Mouse (Mus musculus) midbrain, postnatal 0 days (tissue): Measurements from ENCODE around the gene Olfr118. TPM values are rescaled to one million over a fixed set of nuclear protein-coding genes. Genes with fewer than 3 reads are reported as not detected.
"Not testable (repeated sequence)": the region's sequence is repeated elsewhere in the genome, so short reads cannot be mapped to it uniquely, and the experiment has no call there.

ENCODE experiments used
- ATAC-seq: fragments of 200-750 bp; cut with Nextera tagmentation; 2 replicates; pipeline ENCODE4 v1.8.0; 2017; ENCODE audit warnings: moderate number of reproducible peaks, mild to moderate bottlenecking, moderate TSS enrichment, moderate library complexity; ENCODE audit not compliant: low FRiP score
- DNase-seq: peaks from one replicate; pipeline ENCODE4 v3.0.0-alpha.2; 2015; ENCODE audit warnings: low spot score
- H3K27ac ChIP-seq: fragments of 300-500 bp; sonication (generic); 2 replicates; pipeline ENCODE4 v1.5.1; 2014; ENCODE audit warnings: low read depth, mild to moderate bottlenecking, low read length, mixed read lengths
- H3K27me3 ChIP-seq: fragments of 300-500 bp; sonication (generic); 2 replicates; pipeline ENCODE4 v1.6.1; 2014; ENCODE audit warnings: low read length, control low read depth, mixed read lengths; ENCODE audit not compliant: insufficient read depth
- H3K36me3 ChIP-seq: fragments of 300-500 bp; sonication (generic); 2 replicates; pipeline ENCODE4 v1.6.1; 2014; ENCODE audit warnings: low read length, control low read depth, mixed read lengths; ENCODE audit not compliant: insufficient read depth
- H3K4me1 ChIP-seq: fragments of 300-500 bp; sonication (generic); 2 replicates; pipeline ENCODE4 v1.6.1; 2014; ENCODE audit warnings: mild to moderate bottlenecking, control low read depth, antibody characterized with exemption, low read length, mixed read lengths; ENCODE audit not compliant: insufficient read depth
- H3K4me2 ChIP-seq: fragments of 300-500 bp; sonication (generic); 2 replicates; pipeline ENCODE4 v1.6.1; 2014; ENCODE audit warnings: low read depth, mild to moderate bottlenecking, low read length, mixed read lengths; ENCODE audit not compliant: poor library complexity, severe bottlenecking
- H3K4me3 ChIP-seq: fragments of 300-500 bp; sonication (generic); 2 replicates; pipeline ENCODE4 v1.5.1; 2014; ENCODE audit warnings: low read depth, mild to moderate bottlenecking, low read length, moderate library complexity
- H3K9ac ChIP-seq: fragments of 300-500 bp; sonication (generic); replicated peaks from 2 replicates; pipeline ENCODE4 v1.6.1; 2014; ENCODE audit warnings: mild to moderate bottlenecking, low read length, moderate library complexity, mixed read lengths; ENCODE audit not compliant: poor library complexity, severe bottlenecking
- H3K9me3 ChIP-seq: fragments of 300-500 bp; sonication (generic); 2 replicates; pipeline ENCODE4 v1.6.1; 2016; ENCODE audit warnings: low read length, control low read depth
- CTCF ChIP-seq: IDR thresholded peaks from 2 replicates; pipeline ENCODE4 v1.5.1; 2016; ENCODE audit warnings: antibody characterized with exemption, mild to moderate bottlenecking
- WGBS: fragments of 180-500 bp; shearing (Covaris S2); extraction: QIAGEN DNeasy Blood & Tissue Kit; methylation state at CpG from one replicate; pipeline ENCODE4 v1.1.7; 2014; 5-methylcytosine and 5-hydroxymethylcytosine counted together
- polyA plus RNA-seq: library from polyadenylated mRNA; unstranded; fragments of >200 nt; fragmentation: Nextera tagmentation; extraction: Ambion mirVana; gene quantifications from 2 replicates; pipeline ENCODE4 v1.2.1, GENCODE M21; 2015
- total RNA-seq: library from RNA; depleted of rRNA; stranded (reverse); fragments of >200 nt; gene quantifications from 2 replicates; pipeline ENCODE4 v1.2.3, GENCODE M21; 2014; rRNA removed

The Olfr118 gene
- total RNA-seq, result not detected in 2 replicates
- polyA plus RNA-seq, result not detected in 2 replicates

DNA sequence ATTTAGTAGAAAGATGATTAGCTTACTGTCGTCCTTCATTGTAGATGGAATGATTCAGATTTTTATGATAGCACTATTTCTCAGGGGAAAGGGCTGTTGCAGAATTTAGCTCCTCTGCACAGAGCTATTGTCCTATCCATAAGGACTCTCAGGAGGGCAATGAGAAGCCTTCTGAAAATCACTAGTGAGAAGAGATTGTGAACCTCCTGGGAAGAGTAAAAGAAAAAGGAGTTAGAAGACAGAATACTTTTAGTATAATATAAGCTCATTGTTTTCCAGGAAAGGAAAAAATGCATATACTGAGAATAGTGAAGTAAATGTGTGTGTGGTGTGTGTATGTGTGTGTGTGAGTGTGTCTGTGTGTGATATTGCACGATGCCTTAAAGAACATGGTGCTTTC lies at the start of gene Olfr118:
Gene Olfr118 (plus strand): TSS at position 301 of the 400 bp plus-strand sequence.
- DNase-seq (no peak), ATAC-seq (no peak)
- WGBS, result 73% methylated on average over 2 of the region's 2 CpGs
- H3K4me3 ChIP-seq, result no peak within 1 kb of the TSS
- H3K9ac ChIP-seq, result no peak within 1 kb of the TSS
- no peaks in the 10 kb centered on the region for H3K4me1 ChIP-seq
- no peak within 1 kb of the TSS for H3K4me2 ChIP-seq
- H3K36me3 ChIP-seq, result no peaks in the 10 kb centered on the region
- H3K9me3 ChIP-seq, result no peaks in the 10 kb centered on the region
- no peak for TF ChIP-seq CTCF
- H3K27ac ChIP-seq, result no peak within 1 kb of the TSS
- H3K27me3 ChIP-seq, result no peaks in the 10 kb centered on the region

DNA sequence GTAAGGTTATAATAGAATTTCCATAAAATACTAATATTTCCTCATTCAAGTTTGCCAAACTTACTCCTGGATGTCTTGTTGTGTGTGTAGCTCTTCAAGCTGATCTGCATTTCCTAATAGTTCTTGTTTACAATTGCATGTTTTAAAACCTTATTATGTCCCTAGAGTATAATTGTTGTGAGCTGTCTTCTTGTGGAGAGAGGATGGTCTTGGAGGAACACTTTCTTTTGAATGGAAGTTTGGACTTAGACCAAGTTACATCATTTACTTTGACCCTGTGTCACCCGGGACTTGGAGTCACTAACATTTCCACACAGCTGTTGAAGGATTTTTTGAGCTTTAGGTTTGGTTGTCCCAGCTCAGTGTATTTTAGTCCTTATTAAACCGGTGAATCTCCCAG lies 39.8 kb upstream of the Olfr118 start, which contains the start of the genes Olfr115 and Olfr116:
Gene Olfr115 (minus strand): TSS at position 101 of the 400 bp plus-strand sequence.
Gene Olfr116 (minus strand): TSS at position 191 of the 400 bp plus-strand sequence.
- Histone ChIP-seq H3K9ac (no peak within 1 kb of the TSS), H3K4me2 (no peak within 1 kb of the TSS), H3K36me3 (no peaks in the 10 kb centered on the region), H3K9me3 (0 out of 2 replicates have a peak, but pooled peaks cover 6% of the 10 kb centered on the region), H3K4me3 (no peak within 1 kb of the TSS), H3K4me1 (no peaks in the 10 kb centered on the region), H3K27me3 (no peaks in the 10 kb centered on the region), H3K27ac (no peak within 1 kb of the TSS)
- ATAC-seq (no peak), DNase-seq (no peak)
- WGBS, result 86% methylated on average over 2 of the region's 2 CpGs
- TF ChIP-seq CTCF, result no peak

DNA sequence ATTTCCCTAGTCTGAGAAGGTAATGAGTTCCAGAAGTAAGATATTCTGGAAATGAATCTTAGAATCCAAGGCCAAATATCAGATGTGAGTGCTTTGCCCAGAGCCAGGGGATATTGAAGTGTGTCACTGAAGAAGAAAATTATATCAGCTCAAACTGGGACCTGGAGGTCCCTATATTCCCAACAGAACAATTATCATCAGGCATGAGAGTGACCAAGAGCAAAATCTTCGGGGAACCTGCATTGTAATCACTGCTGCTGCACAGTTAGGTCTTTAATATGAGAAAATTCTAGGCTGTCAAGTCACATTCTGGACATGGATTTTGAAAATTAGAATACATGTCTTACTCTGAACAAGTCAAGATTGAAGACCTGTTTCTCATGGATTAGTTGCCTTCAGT lies 3.1 kb upstream of the Olfr118 start, which contains the start of gene Olfr117:
Gene Olfr117 (minus strand): TSS at position 101 of the 400 bp plus-strand sequence.
- Histone ChIP-seq H3K9me3 (no peaks in the 10 kb centered on the region), H3K4me3 (no peak within 1 kb of the TSS), H3K27me3 (no peaks in the 10 kb centered on the region), H3K27ac (no peak within 1 kb of the TSS), H3K4me2 (no peak within 1 kb of the TSS), H3K4me1 (no peaks in the 10 kb centered on the region), H3K36me3 (no peaks in the 10 kb centered on the region), H3K9ac (no peak within 1 kb of the TSS)
- no peak for TF ChIP-seq CTCF
- ATAC-seq, result no peak
- DNase-seq, result no peak
- WGBS, result 61% methylated on average over 1 of the region's 1 CpGs

DNA sequence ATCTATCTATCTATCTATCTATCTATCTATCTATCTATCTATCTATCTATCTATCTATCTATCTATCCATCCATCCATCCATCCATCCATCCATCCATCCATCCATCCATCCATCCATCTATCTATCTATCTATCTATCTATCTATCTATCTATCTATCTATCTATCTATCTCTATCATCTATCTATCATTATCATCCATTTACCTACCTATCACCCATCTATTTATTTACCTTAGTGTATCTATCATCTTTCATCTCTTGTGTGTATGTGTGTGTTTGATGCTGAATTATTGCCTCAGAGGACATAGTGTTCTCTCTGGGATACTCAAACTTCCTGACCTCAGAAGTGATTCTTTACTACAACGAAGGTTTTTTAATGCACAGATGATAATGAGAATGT lies 29.5 kb downstream of the Olfr118 start, which contains the start of gene Olfr119:
Gene Olfr119 (plus strand): TSS at position 301 of the 400 bp plus-strand sequence.
- H3K27me3 ChIP-seq, H3K9me3 ChIP-seq, H3K9ac ChIP-seq, H3K4me1 ChIP-seq, DNase-seq, ATAC-seq, H3K4me3 ChIP-seq, H3K4me2 ChIP-seq, H3K36me3 ChIP-seq, H3K27ac ChIP-seq: not testable (repeated sequence)
- WGBS, result 68% methylated on average over 1 of the region's 1 CpGs

DNA sequence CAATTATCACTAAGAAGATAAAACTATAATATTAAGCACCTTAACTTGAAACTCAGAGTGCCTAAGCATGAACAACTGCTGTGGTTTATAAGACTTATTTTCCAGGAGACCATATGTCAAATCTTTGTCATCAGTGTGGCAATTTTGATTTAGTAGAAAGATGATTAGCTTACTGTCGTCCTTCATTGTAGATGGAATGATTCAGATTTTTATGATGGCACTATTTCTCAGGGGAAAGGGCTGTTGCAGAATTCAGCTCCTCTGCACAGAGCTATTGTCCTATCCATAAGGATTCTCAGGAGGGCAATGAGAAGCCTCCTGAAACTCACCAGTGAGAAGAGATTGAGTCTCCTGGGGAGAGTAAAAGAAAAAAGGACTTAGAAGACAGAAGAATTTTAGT lies 54.7 kb downstream of the Olfr118 start, which contains the start of gene Olfr120:
Gene Olfr120 (plus strand): TSS at position 301 of the 400 bp plus-strand sequence.
- TF ChIP-seq CTCF, result no peak
- H3K4me2 ChIP-seq, result no peak within 1 kb of the TSS
- H3K9ac ChIP-seq, result no peak within 1 kb of the TSS
- H3K9me3 ChIP-seq, result no peaks in the 10 kb centered on the region
- H3K27ac ChIP-seq, result no peak within 1 kb of the TSS
- no peaks in the 10 kb centered on the region for H3K4me1 ChIP-seq
- WGBS, result 70% methylated on average over 1 of the region's 1 CpGs
- no peaks in the 10 kb centered on the region for H3K36me3 ChIP-seq
- H3K27me3 ChIP-seq, result no peaks in the 10 kb centered on the region
- H3K4me3 ChIP-seq, result no peak within 1 kb of the TSS
- no peak for ATAC-seq
- DNase-seq, result no peak

Other genes with a start within 250 kb of the Olfr118 start
- not detected in 2 replicates for gene Olfr108, start 221.5 kb upstream of the Olfr118 start, total RNA-seq
- not detected in 2 replicates for gene Olfr108, start 221.5 kb upstream of the Olfr118 start, polyA plus RNA-seq
- gene Olfr109, start 208.1 kb upstream of the Olfr118 start, total RNA-seq, result not detected in 2 replicates
- gene Olfr109, start 208.1 kb upstream of the Olfr118 start, polyA plus RNA-seq, result not detected in 2 replicates
- gene H2-M2, start 183.4 kb upstream of the Olfr118 start, total RNA-seq, result not detected in 2 replicates
- gene H2-M2, start 183.4 kb upstream of the Olfr118 start, polyA plus RNA-seq, result not detected in 2 replicates
- gene Olfr110, start 174.5 kb upstream of the Olfr118 start, total RNA-seq, result not detected in 2 replicates
- not detected in 2 replicates for gene Olfr110, start 174.5 kb upstream of the Olfr118 start, polyA plus RNA-seq
- 0.14 TPM in 1 of 2 replicates, not detected in the other for gene Olfr111, start 159.0 kb upstream of the Olfr118 start, total RNA-seq
- gene Olfr111, start 159.0 kb upstream of the Olfr118 start, polyA plus RNA-seq, result not detected in 2 replicates
- not detected in 2 replicates for gene Olfr112, start 97.5 kb upstream of the Olfr118 start, total RNA-seq
- not detected in 2 replicates for gene Olfr112, start 97.5 kb upstream of the Olfr118 start, polyA plus RNA-seq
- gene Olfr113, start 89.3 kb upstream of the Olfr118 start, total RNA-seq, result not detected in 2 replicates
- gene Olfr113, start 89.3 kb upstream of the Olfr118 start, polyA plus RNA-seq, result not detected in 2 replicates
- gene Olfr114, start 74.2 kb upstream of the Olfr118 start, total RNA-seq, result not detected in 2 replicates
- not detected in 2 replicates for gene Olfr114, start 74.2 kb upstream of the Olfr118 start, polyA plus RNA-seq
- gene Olfr115, start 39.9 kb upstream of the Olfr118 start, total RNA-seq, result not detected in 2 replicates
- gene Olfr115, start 39.9 kb upstream of the Olfr118 start, polyA plus RNA-seq, result not detected in 2 replicates
- not detected in 2 replicates for gene Olfr116, start 39.8 kb upstream of the Olfr118 start, total RNA-seq
- not detected in 2 replicates for gene Olfr116, start 39.8 kb upstream of the Olfr118 start, polyA plus RNA-seq
- not detected in 2 replicates for gene Olfr117, start 3.2 kb upstream of the Olfr118 start, total RNA-seq
- gene Olfr117, start 3.2 kb upstream of the Olfr118 start, polyA plus RNA-seq, result not detected in 2 replicates
- gene Olfr119, start 29.6 kb downstream of the Olfr118 start, total RNA-seq, result not detected in 2 replicates
- gene Olfr119, start 29.6 kb downstream of the Olfr118 start, polyA plus RNA-seq, result not detected in 2 replicates
- gene Olfr120, start 54.8 kb downstream of the Olfr118 start, total RNA-seq, result not detected in 2 replicates
- not detected in 2 replicates for gene Olfr120, start 54.8 kb downstream of the Olfr118 start, polyA plus RNA-seq
- not detected in 2 replicates for gene Olfr121, start 81.9 kb downstream of the Olfr118 start, total RNA-seq
- not detected in 2 replicates for gene Olfr121, start 81.9 kb downstream of the Olfr118 start, polyA plus RNA-seq
- not detected in 2 replicates for gene Olfr122, start 101.6 kb downstream of the Olfr118 start, total RNA-seq
- not detected in 2 replicates for gene Olfr122, start 101.6 kb downstream of the Olfr118 start, polyA plus RNA-seq
- gene Olfr123, start 126.5 kb downstream of the Olfr118 start, total RNA-seq, result not detected in 2 replicates
- gene Olfr123, start 126.5 kb downstream of the Olfr118 start, polyA plus RNA-seq, result not detected in 2 replicates
- not detected in 2 replicates for gene Olfr124, start 132.9 kb downstream of the Olfr118 start, total RNA-seq
- gene Olfr124, start 132.9 kb downstream of the Olfr118 start, polyA plus RNA-seq, result not detected in 2 replicates
- not detected in 2 replicates for gene Olfr125, start 166.0 kb downstream of the Olfr118 start, total RNA-seq
- not detected in 2 replicates for gene Olfr125, start 166.0 kb downstream of the Olfr118 start, polyA plus RNA-seq
- gene Olfr126, start 180.5 kb downstream of the Olfr118 start, total RNA-seq, result not detected in 2 replicates
- not detected in 2 replicates for gene Olfr126, start 180.5 kb downstream of the Olfr118 start, polyA plus RNA-seq
- not detected in 2 replicates for gene Olfr127, start 233.4 kb downstream of the Olfr118 start, total RNA-seq
- gene Olfr127, start 233.4 kb downstream of the Olfr118 start, polyA plus RNA-seq, result not detected in 2 replicates